Mouse (Mus musculus): ENCODE data around the gene Olfr160. TPM values are rescaled to one million over a fixed set of nuclear protein-coding genes. Genes with fewer than 3 reads are reported as not detected.
A peak's percentile ranks its signal among the peaks of the same experiment; 100 is the strongest.

Gene Olfr160
- total RNA-seq (2021), result not detected in 2 replicates
- long read RNA-seq, result 0 reads

DNA sequence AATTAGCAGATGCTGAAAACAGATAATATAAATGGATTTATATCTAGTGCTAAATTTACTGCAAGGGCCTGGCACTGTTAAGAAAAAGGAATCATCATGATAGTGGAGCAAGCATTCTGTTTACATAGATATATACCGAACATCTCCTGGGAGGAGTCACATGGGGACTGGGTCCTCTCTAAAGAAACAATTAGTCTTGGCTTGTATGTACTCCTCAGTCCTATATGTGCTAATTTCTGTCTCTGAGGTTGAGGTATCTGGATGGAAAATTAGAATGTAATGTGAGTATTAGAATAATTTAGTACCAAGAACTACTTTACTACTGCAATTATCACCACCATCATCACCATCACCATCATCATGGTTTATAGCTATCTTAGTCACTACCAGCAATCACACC, at the start of gene Olfr160:
Gene Olfr160, minus strand, starts transcription at position 101 of the 400 bp plus-strand sequence.
- DNase-seq, result no peak

DNA sequence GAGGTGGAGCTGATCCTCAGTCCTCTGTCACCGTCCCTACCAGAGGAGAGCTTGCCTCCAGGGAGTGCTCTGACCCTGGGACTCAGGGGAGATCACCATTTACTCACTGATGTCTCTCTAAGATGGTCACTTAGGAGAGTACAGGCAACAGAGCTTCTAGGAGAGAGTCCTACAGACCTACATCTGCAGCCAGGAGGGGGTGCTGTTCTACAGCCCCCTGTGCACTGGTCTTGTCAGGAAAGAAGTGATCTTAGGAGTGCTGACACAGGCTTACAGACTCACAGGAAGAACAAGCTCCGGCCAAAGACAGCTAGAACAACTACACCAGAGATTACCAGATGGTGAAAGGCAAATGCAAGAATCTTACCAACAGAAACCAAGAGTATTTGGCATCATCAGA, 46.5 kb upstream of the Olfr160 start:
- DNase-seq, result peak; percentile 47

DNA sequence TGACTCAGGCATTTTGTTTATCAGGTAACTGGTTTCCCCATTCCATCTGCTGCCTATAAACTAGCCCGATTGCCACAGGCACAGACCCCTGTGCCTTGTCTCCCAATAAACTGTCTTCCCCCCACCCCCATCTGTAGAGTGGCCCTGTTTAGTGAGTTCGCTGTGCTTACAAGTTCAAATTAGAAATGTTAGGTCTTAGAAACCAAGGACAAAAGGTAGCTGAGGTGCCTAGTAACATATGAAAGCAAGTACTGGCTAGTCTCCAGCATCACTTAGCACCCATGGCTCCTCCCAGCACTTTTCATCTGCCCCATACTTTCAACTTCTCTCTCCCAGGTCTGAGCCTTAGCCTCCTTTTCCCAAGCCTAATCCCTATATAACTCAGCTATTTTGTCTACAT, 45.7 kb upstream of the Olfr160 start:
- DNase-seq, result no peak

DNA sequence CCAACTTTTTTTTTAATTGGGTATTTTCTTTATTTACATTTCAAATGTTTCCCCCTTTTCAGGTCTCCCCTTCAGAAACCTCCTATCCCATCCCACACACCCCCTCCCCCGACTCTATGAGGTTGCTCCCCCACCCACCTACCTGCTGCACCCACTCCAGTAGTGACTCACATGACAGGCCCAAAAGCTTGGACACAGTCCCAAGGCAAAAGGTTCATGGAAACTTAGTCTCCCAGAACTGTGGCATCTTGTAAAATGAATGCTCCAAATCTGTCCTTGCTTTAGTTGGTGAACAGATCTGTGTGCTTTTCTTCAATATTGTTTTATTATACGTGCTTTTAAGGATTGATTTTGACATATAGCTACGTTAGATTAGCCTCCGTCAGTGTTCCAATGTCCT, 36.0 kb upstream of the Olfr160 start:
- DNase-seq, result peak; percentile 9

DNA sequence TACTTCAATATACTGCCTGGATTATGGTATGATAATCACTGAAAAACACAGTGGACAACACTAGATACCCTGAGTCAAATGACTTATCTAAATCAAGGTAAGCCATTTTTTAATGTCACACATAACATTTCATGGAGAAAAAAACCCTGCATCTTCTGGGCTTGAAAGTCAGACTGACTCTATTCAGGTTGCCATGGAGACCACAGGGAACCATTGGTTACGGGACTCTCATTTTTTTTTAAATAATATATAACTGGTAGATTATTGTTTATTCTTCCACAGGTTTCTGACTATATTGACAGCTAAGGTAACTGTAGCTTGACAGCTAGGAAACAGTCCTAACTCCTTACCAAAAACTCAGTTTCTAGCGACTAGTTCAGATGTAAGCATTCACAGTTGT, 35.4 kb upstream of the Olfr160 start:
- no peak for DNase-seq

DNA sequence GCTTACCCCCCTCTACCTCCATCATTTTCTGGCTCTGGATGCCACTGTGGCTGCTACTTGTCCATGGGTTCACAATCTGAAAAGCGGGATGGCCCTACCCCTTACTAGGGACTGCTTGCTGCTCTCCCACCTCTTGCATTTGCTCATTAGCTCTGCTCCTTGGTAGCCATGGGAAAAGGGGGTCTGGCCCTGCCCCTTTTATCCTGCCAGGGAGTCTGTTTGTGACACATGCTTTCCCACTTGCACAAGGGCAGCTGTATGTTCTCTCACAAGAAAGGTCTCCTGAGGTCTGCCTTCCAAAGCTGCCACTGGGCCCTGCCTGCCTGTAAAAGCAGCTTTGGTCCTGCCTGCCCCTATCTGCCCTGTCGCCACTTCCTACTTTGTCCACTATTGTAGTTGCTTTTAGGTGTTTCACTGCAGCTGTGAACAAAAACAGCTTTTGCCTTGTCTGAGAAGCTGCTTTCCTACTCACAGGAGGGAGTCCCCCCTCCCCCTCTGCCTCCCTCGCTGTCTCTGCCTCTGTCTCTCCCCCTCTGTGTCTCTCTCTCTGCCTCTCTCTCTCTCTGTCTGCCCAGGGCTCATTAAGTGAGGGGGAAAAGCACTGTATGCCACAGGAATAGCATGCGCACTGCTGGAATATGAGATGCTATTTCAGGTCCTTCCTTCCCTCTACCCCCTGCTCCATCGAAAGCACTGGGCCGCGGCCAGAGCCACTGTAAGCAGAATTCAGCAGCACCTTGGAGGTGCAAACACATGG, 34.4 kb upstream of the Olfr160 start:
- DNase-seq, result no peak

DNA sequence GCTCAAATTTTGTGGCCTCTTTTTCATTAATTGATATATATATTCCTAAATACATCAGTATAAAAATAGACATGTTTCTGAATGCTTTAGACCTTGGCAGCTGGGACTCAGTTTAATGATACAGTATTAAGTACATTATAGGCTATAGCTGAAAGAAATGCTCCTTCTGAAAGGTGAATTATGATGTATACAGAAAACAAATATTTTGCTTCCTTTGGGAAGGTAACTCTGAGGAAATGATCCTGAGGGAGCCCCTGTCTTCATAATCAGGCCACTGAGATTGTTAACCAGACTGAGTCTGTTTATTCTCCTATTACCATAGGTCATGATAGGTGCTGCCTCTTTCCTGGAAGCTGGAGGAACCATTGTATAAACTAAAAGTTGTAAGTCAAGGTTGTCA, 28.8 kb upstream of the Olfr160 start, which contains the start of gene Olfr874:
Gene Olfr874, plus strand, starts transcription at position 301 of the 400 bp plus-strand sequence.
- no peak for DNase-seq

DNA sequence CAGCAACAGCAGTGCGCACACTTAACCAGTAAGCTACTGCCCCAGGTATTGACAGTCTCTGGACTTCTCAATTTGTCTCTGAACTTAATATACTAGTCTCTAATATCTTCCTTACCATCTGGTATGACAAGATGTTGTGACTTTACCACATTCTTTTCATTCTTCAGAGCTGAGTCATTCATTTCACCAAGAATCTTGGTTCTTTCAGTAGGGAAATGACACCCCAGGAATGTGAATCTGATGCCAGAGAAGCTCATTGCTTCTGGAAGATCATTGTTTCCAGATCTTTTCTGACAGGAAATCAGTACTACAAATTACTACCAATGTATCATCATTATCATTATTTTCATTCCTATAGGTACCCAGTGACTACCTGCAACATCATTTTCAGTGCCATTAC, 18.3 kb upstream of the Olfr160 start:
- no peak for DNase-seq

DNA sequence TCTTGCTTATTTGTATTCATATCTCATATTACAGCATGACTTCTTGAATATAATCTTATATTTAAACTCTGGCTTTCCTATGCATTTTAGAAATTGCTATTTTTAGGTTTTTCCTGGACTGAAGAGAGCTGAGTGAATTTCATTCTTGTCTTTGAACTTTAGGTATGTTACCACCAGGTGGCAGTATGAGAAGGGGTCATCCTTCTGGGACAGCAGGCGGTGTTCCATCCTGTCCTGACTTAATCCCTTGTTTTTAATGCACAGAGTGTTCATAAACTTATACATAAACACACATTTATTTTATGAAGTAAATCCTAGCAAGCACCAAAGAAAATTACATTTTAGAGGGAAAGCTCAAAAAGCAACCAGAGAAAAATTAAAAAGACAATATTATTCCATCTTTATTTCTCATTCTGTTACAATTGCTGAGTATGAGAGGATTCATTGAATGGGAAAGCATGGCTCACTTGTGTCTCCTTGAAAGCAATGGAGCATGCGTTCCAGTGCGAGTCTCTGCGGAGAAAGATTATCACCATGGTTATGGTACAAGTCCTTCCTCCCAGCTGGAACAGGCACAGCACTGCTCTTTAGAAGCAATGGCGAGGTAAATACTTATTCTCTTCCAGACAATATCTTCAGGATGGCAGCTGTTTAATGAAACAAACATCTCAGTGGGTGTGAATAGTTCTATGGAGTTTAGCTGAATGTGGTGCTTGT, 25.9 kb downstream of the Olfr160 start:
- no peak for DNase-seq

DNA sequence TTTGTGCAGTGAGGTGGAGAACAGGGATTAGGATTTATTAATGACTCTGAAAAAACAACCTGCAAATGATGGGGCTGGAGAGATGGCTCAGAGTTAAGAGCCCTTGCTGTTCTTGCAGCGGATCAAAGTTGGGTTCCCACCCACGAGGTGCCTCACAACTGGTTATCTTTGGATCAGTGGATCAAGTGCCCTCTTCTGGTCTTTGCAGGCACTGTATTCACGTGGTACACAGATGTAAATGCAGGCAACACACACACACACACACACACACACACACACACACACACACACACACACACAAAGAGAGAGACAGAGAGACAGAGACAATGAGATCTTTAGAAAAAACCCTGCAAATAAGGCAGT, 28.1 kb downstream of the Olfr160 start:
- no peak for DNase-seq

DNA sequence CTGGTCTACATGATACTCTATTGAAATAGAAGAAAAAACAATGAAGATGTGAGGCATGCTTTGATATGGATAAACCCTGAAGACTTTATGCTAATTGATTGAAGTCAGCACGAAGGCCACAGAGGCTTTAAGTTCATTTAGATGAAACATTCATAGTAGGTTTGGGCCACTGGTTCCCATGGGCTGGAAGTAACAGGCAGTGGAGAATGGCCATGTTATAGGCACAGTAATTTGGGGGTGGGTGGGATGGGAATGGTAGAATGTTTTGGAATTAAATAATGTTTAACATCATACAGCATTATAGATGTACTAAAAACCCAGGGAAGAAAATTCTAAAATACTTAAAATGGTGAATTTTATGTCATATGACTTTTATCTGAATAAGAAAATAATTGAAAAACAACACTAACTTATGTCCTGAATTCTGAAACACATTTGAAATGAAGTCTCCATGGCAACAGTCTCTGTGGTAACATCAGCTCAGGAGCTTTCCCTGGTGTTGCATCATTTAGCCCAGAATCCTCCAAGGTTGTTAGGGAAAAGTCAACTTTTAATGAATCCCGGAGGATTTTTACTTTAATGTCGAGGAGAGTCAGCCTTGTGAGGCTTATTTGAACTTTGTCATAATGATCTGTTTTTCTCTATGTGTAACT, 28.6 kb downstream of the Olfr160 start:
- no peak for DNase-seq

DNA sequence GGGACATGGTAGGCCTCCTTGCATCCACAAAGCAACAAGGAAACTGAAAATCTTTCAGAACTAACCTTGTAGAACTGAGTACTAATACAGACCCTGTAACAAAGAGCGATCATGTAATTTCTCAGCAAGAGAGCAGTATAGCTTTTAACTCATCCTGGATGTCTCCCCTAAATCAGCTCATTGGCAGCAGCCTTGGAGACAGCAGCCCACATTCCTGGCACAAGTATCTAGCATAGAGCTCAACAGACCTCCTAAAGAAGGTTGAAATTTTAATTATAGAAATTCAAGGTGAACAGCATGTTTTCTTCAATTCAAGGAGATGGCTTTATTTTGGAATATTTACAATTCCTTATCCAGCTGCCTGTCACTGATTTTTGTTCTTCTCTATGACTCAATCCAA, 34.9 kb downstream of the Olfr160 start:
- DNase-seq, result no peak

DNA sequence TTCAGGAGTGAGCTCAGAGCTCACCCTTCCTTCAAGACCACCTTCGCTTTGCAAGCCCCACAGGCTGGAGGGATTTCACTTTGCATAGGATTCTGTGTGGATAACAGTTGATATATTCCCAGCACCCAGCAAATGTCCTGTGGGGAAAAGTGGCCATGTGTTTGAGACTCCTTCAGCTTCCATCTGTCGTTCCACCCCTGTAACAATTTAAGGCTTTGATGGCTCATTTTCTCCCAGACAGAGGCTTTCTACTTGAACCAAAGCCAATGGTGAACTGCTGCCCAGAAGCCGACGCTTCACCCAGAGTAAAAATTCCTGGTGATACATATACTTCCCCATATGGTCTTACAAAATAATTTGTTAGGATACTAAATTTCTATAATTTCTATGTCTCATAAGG, 40.8 kb downstream of the Olfr160 start:
- no peak for DNase-seq

DNA sequence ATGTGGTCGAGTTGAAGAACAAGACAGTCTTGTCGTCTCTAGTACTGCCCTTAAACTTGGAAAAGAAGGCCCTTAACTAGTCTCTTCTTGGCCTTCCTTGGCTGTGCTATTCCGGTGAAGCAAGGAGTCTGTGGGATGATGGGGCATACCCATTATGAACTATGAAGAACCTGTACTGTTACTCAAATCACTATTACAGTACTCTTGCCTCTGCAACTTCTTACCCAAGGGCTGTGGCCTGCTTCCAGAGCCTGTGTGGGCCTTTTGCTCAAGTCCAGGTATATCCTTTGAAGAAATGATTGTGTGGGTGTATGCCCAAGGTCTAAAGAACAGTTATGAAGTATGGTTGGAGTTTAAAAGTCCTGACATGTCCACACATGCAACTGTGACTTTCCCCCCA, 45.8 kb downstream of the Olfr160 start:
- DNase-seq, result no peak

DNA sequence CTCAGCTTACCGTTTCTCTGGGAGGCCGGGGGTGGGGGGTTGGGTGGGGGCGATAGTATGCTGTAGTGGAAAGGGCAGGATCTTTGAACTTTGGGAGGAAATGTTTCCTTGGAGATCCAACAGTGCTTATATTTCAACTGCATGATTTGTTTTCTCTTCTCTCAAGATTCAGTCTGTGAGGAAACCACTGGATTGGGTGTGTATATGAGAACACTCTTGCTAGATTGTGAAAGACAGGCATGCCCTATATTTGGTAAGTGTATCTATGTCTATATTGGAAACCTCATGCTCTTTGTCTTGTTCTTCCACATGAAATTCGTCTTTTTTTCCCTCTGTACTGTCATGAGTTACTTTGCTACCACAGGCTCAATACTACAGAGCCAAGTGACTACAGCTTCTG, 46.4 kb downstream of the Olfr160 start:
- DNase-seq, result no peak

DNA sequence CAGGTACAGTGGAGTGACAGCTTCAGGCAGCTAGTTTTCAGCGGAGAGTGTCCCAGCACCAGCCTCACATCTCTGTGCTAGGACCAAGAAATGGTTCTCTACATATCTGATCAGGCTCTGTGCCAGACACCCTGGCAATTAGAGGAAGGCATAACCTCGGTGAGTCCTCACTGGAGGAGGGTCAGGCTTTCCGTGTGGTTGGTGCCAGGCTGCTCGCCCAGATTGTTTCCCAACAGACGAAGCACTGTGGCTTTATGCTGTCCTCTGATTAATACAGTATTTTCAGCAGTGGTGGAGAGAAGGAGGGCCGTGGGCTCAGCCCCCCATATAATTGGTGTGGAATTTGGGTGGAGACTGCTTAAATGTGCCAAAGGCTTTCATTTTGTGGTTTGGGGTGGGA, 46.9 kb downstream of the Olfr160 start, which contains the start of gene Panx3:
Gene Panx3, minus strand, starts transcription at position 121 of the 400 bp plus-strand sequence.
- peak; percentile 8 for DNase-seq

DNA sequence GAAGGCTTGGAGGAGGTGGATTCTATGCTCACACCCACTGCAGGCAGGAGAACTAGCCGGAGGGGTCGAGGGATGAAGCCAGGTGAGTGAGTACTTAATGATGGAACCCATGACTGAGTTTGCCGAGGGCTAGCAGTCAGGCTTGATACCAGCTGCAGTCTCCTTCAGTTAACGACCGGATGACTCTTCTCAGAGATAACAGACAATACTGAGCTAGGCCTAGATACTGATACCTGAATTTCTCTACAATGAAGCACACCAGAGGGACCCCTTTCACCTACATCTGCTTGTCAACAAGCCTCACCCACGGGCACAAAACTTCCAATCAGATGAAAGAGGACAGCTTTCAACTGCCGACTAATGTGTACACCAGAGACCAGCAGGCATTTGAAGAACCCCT, 50.0 kb downstream of the Olfr160 start:
- DNase-seq, result no peak

DNA sequence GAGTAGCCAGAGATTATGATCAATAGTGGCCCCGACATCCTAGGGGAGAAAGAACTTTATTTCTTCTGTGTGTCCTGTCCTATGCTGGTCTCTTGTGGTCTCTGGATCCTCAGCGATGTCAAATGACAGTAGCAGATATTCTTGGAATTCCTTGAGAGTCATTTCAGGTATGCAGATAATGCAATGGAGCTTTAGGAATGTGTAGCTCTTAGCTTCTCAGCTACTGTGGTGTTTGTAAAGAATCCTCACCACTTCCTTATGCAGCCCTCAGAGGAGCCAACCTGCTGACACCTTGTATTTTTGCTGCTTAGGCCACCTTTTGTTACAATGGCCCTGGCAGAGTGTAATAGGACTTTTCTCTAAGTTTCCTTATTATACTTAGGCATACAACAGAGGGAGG, 51.4 kb downstream of the Olfr160 start:
- DNase-seq, result no peak

DNA sequence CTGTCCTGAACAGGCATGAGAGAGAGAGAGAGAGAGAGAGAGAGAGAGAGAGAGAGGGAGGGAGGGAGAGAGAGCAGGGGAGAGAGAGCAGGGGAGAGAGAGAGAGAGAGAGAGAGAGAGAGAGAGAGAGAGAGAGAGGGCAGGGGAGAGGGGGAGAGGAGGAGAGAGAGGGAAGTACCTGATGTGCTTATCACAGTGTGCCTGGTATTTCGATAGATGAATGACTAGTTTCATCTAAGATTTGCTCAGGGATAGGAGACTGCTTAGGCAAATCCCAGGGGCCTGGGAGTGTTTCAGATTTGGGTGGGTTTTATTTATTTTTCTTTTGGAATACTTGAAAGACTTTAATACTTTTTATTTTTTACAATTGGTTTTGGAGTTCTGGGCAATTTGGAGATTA, 52.8 kb downstream of the Olfr160 start:
- DNase-seq, result no peak

DNA sequence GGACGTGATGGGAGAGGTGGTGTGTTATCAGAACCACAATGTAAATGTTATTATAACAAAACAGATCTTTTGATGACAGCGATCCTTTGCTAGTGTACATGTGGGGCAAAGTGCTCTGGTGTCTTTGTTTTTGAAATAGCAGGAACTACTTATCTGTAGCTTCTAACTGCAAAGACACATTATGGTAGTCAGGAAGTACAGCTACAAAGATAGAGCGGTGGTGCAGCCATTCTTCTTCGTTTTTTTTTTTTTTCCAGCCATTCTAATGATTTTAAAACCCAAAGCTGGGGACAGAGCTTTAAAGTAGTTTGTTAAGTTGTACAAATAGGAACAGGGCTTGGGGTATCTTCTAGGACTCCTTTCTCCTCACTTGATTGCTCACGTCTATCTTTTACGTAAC, 56.6 kb downstream of the Olfr160 start:
- DNase-seq, result no peak
